Mouse (Mus musculus): ENCODE measurements around the gene Olfr739.

The Olfr739 gene

DNA sequence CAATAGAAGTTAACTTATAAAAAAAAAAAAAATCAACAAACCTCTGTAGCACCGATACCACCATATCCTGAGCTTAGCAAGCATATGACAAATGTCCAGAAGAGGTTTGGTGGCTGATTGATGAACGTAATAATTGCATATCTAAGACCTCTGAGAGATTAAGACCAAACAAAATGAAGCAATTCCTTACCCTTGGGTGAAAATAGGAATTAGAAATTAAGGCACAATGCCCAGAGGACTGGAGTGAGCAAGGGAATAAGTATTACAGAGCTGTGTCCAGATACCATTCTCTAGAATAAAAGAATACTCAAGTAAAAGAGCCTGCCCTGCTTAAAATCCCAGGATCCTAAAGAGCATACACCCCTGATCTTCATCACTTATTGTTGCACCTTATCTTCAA lies at the start of gene Olfr739:
Gene Olfr739, plus strand, starts transcription at position 301 of the 400 bp plus-strand sequence.
- DNase-seq, result no peak

DNA sequence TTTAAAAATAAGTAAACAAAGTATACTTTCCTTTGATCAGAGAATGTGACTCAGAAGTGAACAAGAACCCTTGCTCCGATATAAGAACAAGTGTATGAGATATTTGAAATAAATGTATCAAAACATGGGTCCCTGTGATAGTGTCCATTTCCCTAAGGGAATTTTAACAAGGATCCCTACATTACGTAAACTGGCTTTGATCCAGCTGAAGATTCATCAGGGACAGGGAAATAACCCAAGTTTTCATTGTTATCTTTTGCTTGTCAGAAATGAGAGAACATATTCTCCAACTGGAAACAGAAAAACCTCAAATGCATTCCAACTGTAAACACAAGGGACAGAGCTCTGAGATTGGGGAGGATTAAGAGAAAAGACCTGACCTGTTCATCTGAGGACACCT lies 37.6 kb upstream of the Olfr739 start, which contains the start of gene Olfr736:
Gene Olfr736, plus strand, starts transcription at position 301 of the 400 bp plus-strand sequence.
- DNase-seq, result no peak

DNA sequence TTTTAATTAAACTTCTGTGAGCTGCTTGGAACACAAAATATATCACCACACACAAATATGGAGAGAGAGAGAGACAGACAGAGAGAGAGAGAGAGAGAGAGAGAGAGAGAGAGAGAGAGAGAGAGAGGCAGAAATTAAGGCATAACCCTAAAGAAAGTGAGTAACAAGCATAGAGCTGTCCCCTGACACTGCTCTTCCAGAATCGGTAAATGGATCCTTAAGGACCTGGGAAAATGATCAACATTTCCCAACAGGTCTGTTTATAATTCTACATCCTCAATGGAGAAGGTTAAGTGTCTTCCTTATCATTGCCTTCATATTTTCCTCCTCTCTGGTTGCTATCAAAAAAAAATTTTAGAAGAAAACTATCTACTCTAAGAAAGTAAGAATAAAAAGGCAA lies 11.2 kb upstream of the Olfr739 start, which contains the start of gene Olfr738:
Gene Olfr738, plus strand, starts transcription at position 301 of the 400 bp plus-strand sequence.
- DNase-seq, result no peak

DNA sequence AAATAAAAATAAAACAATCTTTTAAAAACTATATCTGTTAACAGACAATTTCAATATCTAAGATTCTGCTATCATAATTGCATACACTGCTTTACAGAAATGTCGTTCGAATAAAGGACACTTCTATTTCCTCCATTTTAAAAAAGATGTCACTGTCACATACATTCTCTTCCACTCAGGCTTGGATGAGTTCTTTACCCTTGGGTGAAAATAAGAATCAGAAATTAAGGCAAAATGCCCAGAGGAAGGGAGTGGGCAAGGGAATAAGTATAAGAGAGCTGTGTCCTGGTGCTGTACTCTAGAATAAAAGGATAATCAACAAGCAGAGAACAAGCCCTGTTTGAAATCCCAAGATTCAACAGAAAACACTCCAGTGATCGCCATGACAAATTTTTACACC lies 26.8 kb downstream of the Olfr739 start, which contains the start of gene Olfr740:
Gene Olfr740, plus strand, starts transcription at position 301 of the 400 bp plus-strand sequence.
- no peak for DNase-seq

DNA sequence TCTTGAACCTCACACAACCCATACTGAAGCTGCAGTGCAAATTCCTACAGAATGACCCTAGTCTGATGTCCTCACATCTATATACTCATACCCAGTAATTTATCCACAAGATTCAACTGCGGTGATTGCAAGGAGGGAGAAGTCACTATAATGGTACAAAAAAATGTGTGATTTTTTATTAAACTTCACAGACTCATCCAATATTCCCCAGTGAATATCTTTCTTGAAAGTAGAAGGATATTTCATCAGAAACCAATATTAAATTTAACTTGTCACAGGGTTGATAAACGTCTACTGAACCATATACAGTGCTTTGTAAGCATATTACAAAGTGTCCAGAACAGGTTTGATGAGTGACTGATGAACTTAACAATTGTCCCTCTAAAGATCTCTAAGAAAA lies 54.0 kb downstream of the Olfr739 start, which contains the start of gene Olfr741:
Gene Olfr741, plus strand, starts transcription at position 301 of the 400 bp plus-strand sequence.
- no peak for DNase-seq

Measured in kidney, adult 8-10 months (tissue).